Mouse (Mus musculus): ENCODE measurements around the gene Bdnf. TPM values are rescaled to one million over a fixed set of nuclear protein-coding genes. Genes with fewer than 3 reads are reported as not detected.

Bdnf gene
- polyA plus RNA-seq (2015; fragmentation: Nextera tagmentation; extraction: Ambion mirVana), result 0.50 and 0.55 TPM in 2 replicates

- peaks cover 15% of the 10 kb centered on the region for H3K4me1 ChIP-seq (ENCODE audit: control insufficient read depth, insufficient read depth, low read length)
- H3K4me3 ChIP-seq (ENCODE audit: low read length), result peak within 1 kb of the TSS; percentile 28
- ATAC-seq (replicated peaks; ENCODE audit: extremely low read depth, insufficient read depth, low FRiP score), result no peak
- no peak within 1 kb of the TSS for H3K27ac ChIP-seq (ENCODE audit: low read length)
- 3% methylated on average over 15 of the region's 15 CpGs for WGBS
- no peak within 1 kb of the TSS for H3K9ac ChIP-seq (ENCODE audit: low read length)
- peaks cover 58% of the 10 kb centered on the region for H3K27me3 ChIP-seq (ENCODE audit: control insufficient read depth, insufficient read depth, low read length)
- no peaks in the 10 kb centered on the region for H3K9me3 ChIP-seq (replicated peaks; ENCODE audit: control insufficient read depth, low read length)
- H3K4me2 ChIP-seq (ENCODE audit: low read depth, low read length), result peak within 1 kb of the TSS; percentile 59
- no peaks in the 10 kb centered on the region for H3K36me3 ChIP-seq (ENCODE audit: control insufficient read depth, insufficient read depth)
Measured at GRCm38 (mm10) chr2:109674532-109674931, at the start of gene Bdnf. Gene Bdnf, plus strand, starts transcription at chr2:109674700.

- no peak for ATAC-seq (replicated peaks; ENCODE audit: extremely low read depth, insufficient read depth, low FRiP score)
- no peaks in the 10 kb centered on the region for H3K36me3 ChIP-seq (ENCODE audit: control insufficient read depth, insufficient read depth)
- WGBS, result 70% methylated on average over 6 of the region's 6 CpGs
Measured at GRCm38 (mm10) chr2:109626864-109627263, 47.6 kb upstream of the Bdnf start.

GRCm38 (mm10) chr2:109673509-109674455 is 718 bp upstream of the Bdnf start:
- no peak for ATAC-seq (replicated peaks; ENCODE audit: extremely low read depth, insufficient read depth, low FRiP score)
- no peak overlapping the region for H3K9ac ChIP-seq (ENCODE audit: low read length)

More at GRCm38 (mm10) chr2:109626864-109627263, 47.6 kb upstream of the Bdnf start:
- no peak overlapping the region for H3K9ac ChIP-seq (ENCODE audit: low read length)
- H3K4me1 ChIP-seq (ENCODE audit: control insufficient read depth, insufficient read depth, low read length), result no peaks in the 10 kb centered on the region
- H3K27me3 ChIP-seq (ENCODE audit: control insufficient read depth, insufficient read depth, low read length), result no peaks in the 10 kb centered on the region
- H3K27ac ChIP-seq (ENCODE audit: low read length), result no peak overlapping the region
- no peak overlapping the region for H3K4me2 ChIP-seq (ENCODE audit: low read depth, low read length)
- H3K4me3 ChIP-seq (ENCODE audit: low read length), result no peak overlapping the region
- H3K9me3 ChIP-seq (replicated peaks; ENCODE audit: control insufficient read depth, low read length), result no peaks in the 10 kb centered on the region

GRCm38 (mm10) chr2:109675051-109675450 is 551 bp downstream of the Bdnf start:
- no peak overlapping the region for H3K4me2 ChIP-seq (ENCODE audit: low read depth, low read length)
- no peaks in the 10 kb centered on the region for H3K9me3 ChIP-seq (replicated peaks; ENCODE audit: control insufficient read depth, low read length)
- H3K36me3 ChIP-seq (ENCODE audit: control insufficient read depth, insufficient read depth), result no peaks in the 10 kb centered on the region
- H3K4me1 ChIP-seq (ENCODE audit: control insufficient read depth, insufficient read depth, low read length), result peaks cover 15% of the 10 kb centered on the region
- no peak overlapping the region for H3K27ac ChIP-seq (ENCODE audit: low read length)
- no peak for ATAC-seq (replicated peaks; ENCODE audit: extremely low read depth, insufficient read depth, low FRiP score)
- no peak overlapping the region for H3K9ac ChIP-seq (ENCODE audit: low read length)
- H3K27me3 ChIP-seq (ENCODE audit: control insufficient read depth, insufficient read depth, low read length), result peaks cover 58% of the 10 kb centered on the region
- no peak overlapping the region for H3K4me3 ChIP-seq (ENCODE audit: low read length)
- WGBS, result 12% methylated on average over 11 of the region's 11 CpGs

More at GRCm38 (mm10) chr2:109673509-109674455, 718 bp upstream of the Bdnf start:
- peak overlapping the region; percentile 59 for H3K4me2 ChIP-seq (ENCODE audit: low read depth, low read length)
- no peaks in the 10 kb centered on the region for H3K9me3 ChIP-seq (replicated peaks; ENCODE audit: control insufficient read depth, low read length)
- H3K36me3 ChIP-seq (ENCODE audit: control insufficient read depth, insufficient read depth), result no peaks in the 10 kb centered on the region
- WGBS, result under 1% methylated on average over 48 of the region's 48 CpGs
- peaks cover 56% of the 10 kb centered on the region for H3K27me3 ChIP-seq (ENCODE audit: control insufficient read depth, insufficient read depth, low read length)
- H3K4me3 ChIP-seq (ENCODE audit: low read length), result peak overlapping the region; percentile 28
- H3K4me1 ChIP-seq (ENCODE audit: control insufficient read depth, insufficient read depth, low read length), result peaks cover 15% of the 10 kb centered on the region
- H3K27ac ChIP-seq (ENCODE audit: low read length), result no peak overlapping the region

GRCm38 (mm10) chr2:109675973-109676617 is 1.6 kb downstream of the Bdnf start:
- WGBS, result 3% methylated on average over 29 of the region's 29 CpGs
- no peak overlapping the region for H3K27ac ChIP-seq (ENCODE audit: low read length)
- peak overlapping the region; percentile 17; the same call in 1 of the 2 replicates for H3K4me3 ChIP-seq (ENCODE audit: low read length)
- H3K36me3 ChIP-seq (ENCODE audit: control insufficient read depth, insufficient read depth), result no peaks in the 10 kb centered on the region
- H3K27me3 ChIP-seq (ENCODE audit: control insufficient read depth, insufficient read depth, low read length), result peaks cover 58% of the 10 kb centered on the region
- no peak overlapping the region for H3K9ac ChIP-seq (ENCODE audit: low read length)
- H3K4me2 ChIP-seq (ENCODE audit: low read depth, low read length), result peak overlapping the region; percentile 44; the same call in 1 of the 2 replicates
- H3K4me1 ChIP-seq (ENCODE audit: control insufficient read depth, insufficient read depth, low read length), result peaks cover 15% of the 10 kb centered on the region
- ATAC-seq (replicated peaks; ENCODE audit: extremely low read depth, insufficient read depth, low FRiP score), result no peak
- no peaks in the 10 kb centered on the region for H3K9me3 ChIP-seq (replicated peaks; ENCODE audit: control insufficient read depth, low read length)

GRCm38 (mm10) chr2:109676618-109676974 is 2.1 kb downstream of the Bdnf start:
- no peak overlapping the region for H3K4me2 ChIP-seq (ENCODE audit: low read depth, low read length)
- 2% methylated on average over 5 of the region's 6 CpGs for WGBS
- peaks cover 15% of the 10 kb centered on the region for H3K4me1 ChIP-seq (ENCODE audit: control insufficient read depth, insufficient read depth, low read length)
- no peak for ATAC-seq (replicated peaks; ENCODE audit: extremely low read depth, insufficient read depth, low FRiP score)
- no peaks in the 10 kb centered on the region for H3K36me3 ChIP-seq (ENCODE audit: control insufficient read depth, insufficient read depth)
- H3K4me3 ChIP-seq (ENCODE audit: low read length), result no peak overlapping the region
- H3K9me3 ChIP-seq (replicated peaks; ENCODE audit: control insufficient read depth, low read length), result no peaks in the 10 kb centered on the region
- H3K27me3 ChIP-seq (ENCODE audit: control insufficient read depth, insufficient read depth, low read length), result peaks cover 58% of the 10 kb centered on the region
- H3K27ac ChIP-seq (ENCODE audit: low read length), result no peak overlapping the region
- H3K9ac ChIP-seq (ENCODE audit: low read length), result no peak overlapping the region

- no peak overlapping the region for H3K27ac ChIP-seq (ENCODE audit: low read length)
- H3K36me3 ChIP-seq (ENCODE audit: control insufficient read depth, insufficient read depth), result no peaks in the 10 kb centered on the region
- peaks cover 58% of the 10 kb centered on the region for H3K27me3 ChIP-seq (ENCODE audit: control insufficient read depth, insufficient read depth, low read length)
- peak overlapping the region; percentile 62 for H3K4me2 ChIP-seq (ENCODE audit: low read depth, low read length)
- 0 out of 2 replicates have a peak, but pooled peaks have one; percentile 26 for ATAC-seq (replicated peaks; ENCODE audit: extremely low read depth, insufficient read depth, low FRiP score)
- peak overlapping the region; percentile 46 for H3K4me3 ChIP-seq (ENCODE audit: low read length)
- H3K4me1 ChIP-seq (ENCODE audit: control insufficient read depth, insufficient read depth, low read length), result peaks cover 15% of the 10 kb centered on the region
- H3K9ac ChIP-seq (ENCODE audit: low read length), result no peak overlapping the region
- H3K9me3 ChIP-seq (replicated peaks; ENCODE audit: control insufficient read depth, low read length), result no peaks in the 10 kb centered on the region
- under 1% methylated on average over 50 of the region's 50 CpGs for WGBS
Measured at GRCm38 (mm10) chr2:109677221-109678089, 3.0 kb downstream of the Bdnf start.

GRCm38 (mm10) chr2:109678090-109678409 is 3.5 kb downstream of the Bdnf start:
- Histone ChIP-seq H3K36me3 (ENCODE audit: control insufficient read depth, insufficient read depth) (no peaks in the 10 kb centered on the region), H3K9me3 (replicated peaks; ENCODE audit: control insufficient read depth, low read length) (no peaks in the 10 kb centered on the region), H3K4me3 (ENCODE audit: low read length) (peak overlapping the region; percentile 46), H3K4me1 (ENCODE audit: control insufficient read depth, insufficient read depth, low read length) (peaks cover 15% of the 10 kb centered on the region), H3K4me2 (ENCODE audit: low read depth, low read length) (peak overlapping the region; percentile 62), H3K9ac (ENCODE audit: low read length) (no peak overlapping the region), H3K27me3 (ENCODE audit: control insufficient read depth, insufficient read depth, low read length) (peaks cover 52% of the 10 kb centered on the region), H3K27ac (ENCODE audit: low read length) (no peak overlapping the region)
- 0% methylated on average over 18 of the region's 18 CpGs for WGBS
- ATAC-seq (replicated peaks; ENCODE audit: extremely low read depth, insufficient read depth, low FRiP score), result no peak

Data from heart, embryonic 16.5 days (tissue).